Mouse (Mus musculus) spleen, postnatal 14 days (tissue): ENCODE measurements at regions not wholly inside any gene's neighbourhood (a gene's known extent, or its start where the extent isn't known, plus 50 kb on each side); places are given as distances from the start of the nearest gene placed in this dataset.

Experiments used
- DNase-seq, 2 experiments: peaks; one replicate each; pipeline ENCODE4 v3.0.0; 2021 to 2022; ENCODE audit warnings: low spot score in 2 of 2

DNA sequence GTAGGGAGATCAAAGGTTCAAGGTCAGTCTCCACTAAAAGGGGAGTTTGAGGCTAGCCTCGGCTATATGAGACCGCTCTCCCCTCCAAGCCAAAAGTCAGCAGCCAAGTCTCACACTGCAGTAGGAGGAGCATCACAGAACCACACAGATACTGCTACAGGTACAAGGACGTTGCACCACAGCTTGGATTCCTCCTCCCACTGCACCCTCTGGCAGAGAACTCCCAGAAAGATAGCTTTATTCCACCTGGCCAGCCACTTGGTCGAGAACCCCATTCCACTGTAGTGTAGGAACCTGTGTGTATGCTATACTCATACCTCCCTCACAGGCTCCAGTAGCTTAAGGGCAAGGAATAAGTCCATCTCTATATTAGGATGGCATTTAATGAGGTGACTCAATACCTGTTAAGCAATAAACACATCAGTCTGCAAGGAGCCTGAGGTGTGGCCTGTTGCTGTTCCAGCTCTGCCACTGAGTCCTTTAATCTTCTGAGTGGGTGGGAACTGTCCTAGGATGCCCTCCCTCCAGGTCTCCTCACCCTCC lies 254.0 kb downstream of the Sox4 start:
- DNase-seq, result no peak

DNA sequence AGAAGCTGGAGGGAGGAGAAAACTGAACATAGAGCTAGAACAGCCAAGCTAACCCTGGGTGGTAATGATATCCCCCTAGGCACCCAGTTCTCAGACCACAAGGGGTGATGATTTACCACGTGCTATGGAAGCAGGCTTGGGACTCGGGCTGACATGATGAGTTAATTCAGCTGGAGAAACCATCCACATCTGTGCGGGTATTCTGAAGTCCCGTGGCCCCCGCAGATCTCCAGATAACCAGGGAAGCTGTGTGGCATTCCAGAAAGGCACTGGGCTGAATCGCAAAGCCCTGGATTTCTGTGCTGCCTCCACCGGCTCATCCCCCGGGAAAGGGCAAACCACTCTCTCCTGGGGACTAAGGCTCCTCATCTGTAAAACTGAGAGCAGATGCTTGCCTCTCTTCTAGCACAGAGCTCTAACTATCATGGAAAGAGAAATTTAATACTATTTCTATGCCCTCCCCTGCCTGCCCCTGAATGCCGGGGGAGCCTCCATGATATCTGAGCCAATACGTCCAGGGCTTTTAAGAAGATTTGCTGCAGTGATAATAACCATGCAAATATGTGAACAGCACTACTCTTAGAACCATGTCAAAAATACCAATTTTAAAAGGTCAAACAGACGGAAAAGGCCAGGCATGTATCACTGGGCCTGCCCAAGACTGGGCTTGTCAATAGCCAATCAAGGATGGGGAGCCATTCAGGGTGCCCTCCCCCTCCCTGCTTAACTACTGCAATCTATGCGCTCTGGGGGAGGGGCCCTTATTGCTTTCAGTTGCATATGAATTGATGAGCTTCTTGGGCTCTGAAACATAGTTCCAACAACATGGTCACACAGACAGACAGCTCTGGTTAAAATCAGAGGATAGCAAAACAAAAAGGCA lies 255.5 kb downstream of the Sox4 start:
- no peak for DNase-seq

DNA sequence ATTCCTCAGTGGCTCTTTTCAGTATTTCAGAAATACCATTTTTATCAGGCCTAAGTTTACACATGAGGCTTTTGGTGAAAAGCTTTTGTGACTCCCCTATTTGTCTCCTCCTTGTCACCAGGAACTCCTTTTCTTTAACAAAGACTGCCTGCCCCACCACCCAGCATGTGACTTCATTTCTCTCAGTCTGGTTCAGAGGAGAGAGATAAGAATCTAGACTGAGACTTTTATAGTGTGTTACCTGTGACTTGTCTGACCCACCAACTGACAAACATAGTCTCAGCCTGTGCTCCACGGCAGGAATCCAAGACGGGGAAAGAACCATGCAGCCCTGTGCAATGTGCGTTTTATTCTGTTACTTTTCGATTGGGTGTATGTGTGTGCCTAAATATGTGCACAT lies 260.4 kb downstream of the Sox4 start:
- DNase-seq, result no peak

DNA sequence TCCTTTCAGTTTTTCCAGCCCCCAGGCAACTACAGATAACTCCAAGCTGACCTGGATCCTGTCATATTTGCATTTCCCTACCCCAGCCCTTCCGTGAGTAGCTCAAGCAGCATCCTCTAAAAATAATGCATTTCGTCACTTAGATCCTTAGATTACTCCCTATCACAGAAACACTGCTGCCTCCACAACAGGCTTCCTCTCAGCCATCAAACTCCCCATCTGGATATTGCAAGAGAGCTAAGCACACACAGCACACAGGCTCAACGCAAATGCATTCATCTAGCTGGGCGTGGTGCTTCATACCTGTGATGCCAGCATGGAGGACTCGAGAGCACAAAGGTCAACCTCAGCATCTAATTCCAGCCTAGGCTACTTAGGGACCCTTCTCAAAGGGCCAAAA lies 260.9 kb downstream of the Sox4 start:
- DNase-seq, result no peak

DNA sequence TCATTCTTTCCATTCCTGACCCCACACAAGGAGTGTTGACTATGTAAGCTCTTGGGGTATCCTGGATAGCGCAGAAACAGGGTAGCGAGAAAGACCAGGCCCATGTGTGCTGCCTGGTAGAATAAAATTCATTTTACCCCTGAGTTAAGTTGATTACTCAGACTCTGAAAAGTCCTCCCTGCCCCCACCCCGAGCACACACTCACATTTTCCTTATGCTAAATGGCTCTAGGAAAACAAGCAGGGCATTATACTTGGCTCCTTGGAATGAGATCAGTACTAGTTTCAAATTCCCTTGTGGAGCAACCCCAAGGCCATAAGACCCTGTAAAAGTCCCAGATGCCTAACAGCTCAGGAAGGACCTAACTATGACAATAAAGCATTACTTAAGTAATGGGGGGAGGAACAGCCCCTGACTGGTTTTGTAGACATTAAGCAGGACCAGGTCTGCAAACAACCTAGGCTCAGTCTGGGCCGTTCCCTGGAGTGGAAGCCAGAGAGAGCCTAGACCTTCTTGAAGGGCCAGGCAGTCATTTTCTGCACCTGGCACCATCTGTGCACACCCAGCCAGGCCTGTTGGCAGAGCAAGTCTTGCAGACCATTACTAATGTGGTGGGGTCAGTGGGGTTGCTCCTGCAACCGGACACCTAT lies 262.9 kb downstream of the Sox4 start:
- DNase-seq, result no peak

DNA sequence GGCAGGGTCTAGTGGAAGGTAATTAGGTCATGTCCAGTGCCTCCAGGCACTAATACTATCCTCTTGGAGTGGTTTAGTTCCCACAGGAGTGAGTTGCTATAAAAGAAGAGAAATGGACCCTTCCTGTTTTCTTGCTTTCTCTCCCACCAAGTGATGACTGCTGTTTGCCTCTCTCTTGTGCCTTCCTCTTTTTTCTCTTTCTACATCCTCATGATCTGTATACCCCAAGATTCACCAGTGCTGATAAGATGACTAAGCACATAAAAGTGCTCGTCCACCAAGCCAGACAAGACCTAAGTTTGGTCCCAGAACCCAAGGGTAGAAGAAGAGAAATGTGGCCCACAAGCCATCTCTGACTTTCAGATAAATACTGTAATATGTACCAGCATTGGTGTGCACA lies 265.7 kb downstream of the Sox4 start:
- no peak for DNase-seq

DNA sequence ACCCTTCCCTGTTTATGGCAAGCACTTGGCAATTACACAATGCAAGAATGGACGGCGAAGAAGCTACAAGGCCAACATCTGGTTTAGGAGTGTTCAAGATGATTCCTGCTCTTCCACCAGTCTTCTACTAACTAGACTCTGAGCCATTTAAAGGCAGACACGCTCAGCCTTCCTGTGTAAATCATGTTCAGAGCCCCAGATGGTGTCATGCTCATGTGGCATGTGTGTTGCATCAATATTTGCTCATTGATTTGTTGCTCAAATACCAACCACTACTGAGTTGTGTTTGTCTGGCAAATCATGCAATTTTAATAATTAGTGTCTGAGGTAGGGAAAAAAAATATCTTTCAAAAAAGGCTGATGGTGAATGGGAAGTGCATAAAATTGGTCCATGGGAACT lies 269.2 kb downstream of the Sox4 start:
- no peak for DNase-seq

DNA sequence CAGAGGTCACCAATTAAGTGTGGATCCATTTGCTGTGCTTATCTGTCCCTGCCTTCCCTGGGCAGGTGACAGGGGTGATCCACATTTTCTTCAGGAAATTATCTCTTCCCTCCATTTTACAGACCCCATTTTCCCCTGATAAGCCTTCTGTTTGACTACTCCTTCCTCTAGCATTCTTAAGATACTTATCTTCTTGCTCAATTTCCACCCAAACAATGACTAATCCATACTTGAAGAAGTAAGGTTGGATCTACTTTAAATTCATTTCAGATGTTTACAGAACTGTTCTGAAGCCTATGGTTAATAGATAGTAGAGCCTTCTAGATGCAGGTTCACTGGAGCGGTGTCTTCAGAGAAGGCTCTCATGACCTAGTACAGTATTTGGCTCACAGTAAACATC lies 273.2 kb downstream of the Sox4 start:
- DNase-seq, result no peak

DNA sequence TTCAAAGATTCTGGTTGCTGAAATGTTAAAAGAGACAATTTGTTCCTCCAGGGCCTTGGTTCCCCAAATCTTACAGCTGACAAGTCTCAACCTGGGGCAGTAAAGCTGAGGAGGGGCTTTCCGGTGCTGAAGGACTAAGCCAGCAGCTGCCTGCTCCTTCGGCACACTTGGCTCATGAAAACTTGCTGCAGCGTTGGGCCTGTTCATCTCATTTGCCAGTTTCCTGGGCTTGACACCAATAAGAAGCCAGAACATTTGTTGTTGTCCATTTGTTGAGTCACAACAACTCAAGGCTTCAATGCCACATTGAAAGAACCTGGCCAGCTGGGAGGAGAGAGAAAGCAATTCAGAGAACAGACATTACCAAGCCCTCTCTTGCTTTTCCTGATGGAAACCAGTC lies 279.9 kb downstream of the Sox4 start:
- no peak for DNase-seq

DNA sequence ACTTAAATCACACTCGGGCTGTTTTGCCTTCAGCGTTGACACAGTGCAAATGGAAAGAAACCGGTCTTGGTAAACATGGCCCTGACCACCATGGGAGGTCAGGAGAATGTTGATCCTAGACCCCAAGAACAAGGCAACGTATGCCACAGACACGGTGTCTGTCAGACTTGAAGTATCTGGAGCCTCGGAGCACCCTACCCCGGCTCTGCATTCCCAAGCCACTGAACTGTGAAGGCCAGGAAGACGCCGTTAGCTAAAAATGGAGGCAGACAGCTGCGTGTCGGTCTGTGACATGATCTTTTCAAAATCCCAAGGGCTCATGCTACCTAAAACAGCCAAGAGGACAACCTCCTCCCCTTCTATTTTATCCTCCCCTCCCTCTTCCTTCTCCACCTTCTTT lies 282.0 kb downstream of the Sox4 start:
- DNase-seq, result no peak

DNA sequence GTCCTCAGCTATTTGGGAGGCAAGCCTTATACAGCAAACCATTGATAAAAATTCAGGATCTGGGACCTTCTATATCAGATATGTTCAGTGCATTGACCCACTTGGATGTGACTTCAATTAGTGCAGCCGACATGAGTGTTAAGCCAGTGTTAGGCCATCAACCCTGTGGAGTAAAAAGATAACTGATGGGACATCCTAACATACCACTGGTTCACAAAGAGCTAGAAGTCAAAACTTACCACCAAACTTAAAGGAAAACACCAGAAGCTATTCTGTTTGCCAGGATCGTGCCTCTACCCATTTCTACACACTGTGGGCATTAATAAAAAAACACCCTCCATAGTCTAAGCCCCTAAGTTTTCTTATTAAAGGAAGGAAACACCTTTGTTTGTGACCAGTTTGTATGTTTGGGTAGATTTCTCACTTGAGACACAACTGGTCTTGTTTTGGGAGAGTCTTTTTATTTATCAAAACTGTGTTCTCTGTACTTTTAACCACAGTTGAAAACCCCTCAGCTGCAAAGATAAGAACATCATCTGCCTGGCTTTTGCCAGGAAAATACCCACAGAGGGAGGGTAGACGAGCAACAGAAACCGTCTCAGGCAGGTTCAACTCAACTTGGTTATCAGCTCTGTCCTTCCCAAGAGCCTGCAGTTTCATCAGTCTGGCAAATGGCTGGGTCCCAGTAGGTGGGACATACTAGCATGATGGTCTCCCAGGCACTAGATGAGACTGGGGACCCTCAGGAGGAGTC lies 283.5 kb downstream of the Sox4 start:
- no peak for DNase-seq

DNA sequence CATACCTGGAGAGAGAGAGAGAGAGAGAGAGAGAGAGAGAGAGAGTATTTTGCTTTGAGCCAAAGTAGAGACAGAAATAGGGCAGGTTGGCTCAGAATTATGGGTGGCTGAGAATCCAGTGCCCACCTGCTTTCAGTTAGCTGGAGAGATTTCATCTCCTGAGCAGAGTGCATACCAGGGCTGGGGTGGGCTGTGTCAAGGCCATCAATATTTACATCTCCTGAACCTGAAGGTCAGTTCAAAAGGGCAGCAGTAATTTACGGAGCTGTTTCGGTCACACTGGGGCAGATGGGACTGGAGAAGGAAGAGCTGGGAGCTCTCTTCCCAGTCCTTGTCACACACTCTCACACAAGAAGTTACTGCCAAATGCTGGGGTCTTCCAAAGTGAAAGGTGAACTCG lies 286.7 kb downstream of the Sox4 start:
- DNase-seq, result no peak

DNA sequence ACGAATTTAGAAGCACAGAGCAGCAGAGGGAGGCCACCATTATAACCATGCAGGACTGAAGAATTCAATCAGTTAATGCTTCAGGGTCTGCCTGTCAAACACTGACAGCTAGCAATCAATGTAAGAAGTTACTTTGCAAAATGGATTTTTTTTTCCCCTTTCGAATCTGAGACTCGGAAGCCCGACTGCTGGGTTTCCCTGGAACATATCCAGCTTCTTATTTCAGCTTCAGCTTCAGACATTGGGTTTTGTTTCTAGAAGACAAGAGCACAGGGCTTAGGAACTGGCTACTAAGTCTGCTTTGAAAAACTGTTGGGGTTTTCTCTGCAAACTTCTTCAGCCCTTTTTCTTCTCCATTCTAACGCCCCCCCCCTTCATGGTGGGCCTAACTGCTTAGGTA lies 288.4 kb downstream of the Sox4 start:
- DNase-seq, result no peak

DNA sequence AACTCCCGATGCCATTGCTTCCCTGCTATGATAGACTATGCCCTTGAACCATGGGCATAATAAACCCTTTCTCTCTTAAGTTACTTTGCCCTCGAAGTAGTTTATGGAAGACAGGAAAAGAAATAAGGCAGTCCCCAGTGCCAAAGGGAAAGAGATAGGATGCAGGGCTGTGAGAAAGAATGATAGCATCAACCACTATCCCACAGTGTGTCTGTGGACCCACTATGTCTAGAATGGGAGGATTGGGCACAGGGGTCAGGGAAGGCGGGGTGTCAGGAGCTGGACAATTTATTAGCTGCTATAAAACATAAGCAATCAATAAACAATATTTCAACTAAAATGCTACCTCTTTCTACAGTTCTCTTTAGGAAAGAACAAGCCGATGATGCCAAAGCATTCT lies 288.8 kb downstream of the Sox4 start:
- DNase-seq, result no peak

DNA sequence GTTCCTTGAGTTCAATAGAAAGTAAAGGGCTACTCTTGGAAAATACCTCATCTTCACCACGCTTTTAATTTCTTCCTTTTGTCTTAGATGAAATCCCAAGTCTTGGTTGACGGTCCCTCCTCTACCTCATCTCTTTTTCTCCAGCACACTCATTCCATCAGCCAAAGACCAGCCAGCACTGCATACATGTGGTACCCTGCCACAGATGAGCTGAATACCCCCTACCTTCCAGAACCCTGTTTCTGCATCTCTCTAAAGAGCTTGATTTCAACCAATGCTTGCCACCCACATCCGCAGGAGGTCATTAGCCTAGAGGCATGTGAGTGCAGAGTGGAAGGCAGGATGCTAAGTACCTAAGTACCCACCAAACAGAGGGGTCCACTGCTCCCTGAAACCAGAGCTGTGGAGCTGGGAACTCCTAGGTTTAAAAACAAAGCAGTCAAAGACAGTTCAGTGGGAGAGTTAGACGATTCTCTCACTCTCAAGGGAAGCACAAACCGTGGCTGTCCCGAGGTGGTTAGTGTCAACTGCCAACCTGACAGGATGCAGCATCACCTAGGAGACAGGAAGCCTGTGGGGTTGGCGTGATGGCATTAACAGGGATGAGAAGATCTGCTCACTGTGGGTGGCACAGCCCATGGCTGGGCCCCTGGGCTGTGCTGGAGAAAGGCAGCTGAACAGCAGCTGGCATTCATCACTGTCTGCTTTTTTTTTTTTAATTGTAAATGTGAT lies 289.4 kb downstream of the Sox4 start:
- DNase-seq, result no peak

DNA sequence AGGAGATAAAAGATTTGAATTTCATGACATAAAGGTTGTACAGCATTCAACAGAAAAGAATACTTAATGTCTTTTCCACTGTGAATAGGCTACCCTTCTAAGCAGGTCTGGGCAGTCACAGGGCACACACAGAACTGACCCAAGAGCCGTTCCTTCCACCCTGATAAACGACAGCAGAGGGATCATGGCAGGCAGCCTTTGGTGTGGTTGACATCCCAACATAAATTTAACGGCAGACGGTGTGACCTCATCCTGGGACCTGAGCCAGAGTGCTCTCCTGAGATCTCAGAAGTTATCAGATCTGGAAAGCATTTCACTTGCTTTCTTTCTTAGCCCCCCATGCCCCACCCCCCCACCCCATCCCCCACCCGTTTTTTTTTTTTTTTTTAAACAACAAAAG lies 290.1 kb downstream of the Sox4 start:
- DNase-seq, result no peak

DNA sequence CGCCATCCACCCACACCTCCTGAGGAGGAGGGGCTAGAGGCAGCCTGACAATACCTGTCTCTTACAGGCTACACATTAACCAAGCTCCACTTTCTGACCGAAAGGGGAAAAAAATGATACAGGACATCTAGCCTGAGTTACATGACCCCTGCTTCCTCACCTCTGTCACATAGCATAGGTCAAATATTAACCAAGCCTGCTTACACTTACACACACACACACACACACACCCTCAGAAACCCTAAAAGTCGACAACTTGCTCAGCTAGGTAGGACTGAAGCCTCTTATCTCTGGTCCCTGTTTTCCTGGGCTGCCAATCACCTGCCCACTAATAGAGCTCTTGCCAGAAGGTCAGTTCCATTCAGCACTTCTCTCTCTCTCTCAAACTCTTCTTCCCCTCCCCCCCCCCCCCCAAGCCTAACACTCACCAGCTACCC lies 291.2 kb downstream of the Sox4 start:
- DNase-seq, result no peak

DNA sequence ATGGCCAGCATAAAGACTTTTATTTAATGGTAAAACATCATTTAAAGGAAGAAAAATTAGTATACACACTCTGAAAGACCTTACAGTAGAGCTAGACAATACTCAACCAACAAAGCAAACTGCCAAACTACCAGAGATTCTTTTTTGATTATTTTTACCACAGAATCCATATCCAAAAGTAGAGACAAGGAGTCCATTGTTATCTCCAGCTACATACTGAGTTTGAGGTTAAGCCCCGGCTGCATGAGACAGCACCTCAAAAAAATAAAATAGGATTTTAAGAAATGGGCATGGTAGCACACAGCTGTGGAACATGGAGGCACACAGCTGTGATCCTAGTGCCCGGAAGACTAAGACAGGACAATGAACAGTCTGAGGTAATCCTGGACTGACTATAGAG lies 293.4 kb downstream of the Sox4 start:
- no peak for DNase-seq

DNA sequence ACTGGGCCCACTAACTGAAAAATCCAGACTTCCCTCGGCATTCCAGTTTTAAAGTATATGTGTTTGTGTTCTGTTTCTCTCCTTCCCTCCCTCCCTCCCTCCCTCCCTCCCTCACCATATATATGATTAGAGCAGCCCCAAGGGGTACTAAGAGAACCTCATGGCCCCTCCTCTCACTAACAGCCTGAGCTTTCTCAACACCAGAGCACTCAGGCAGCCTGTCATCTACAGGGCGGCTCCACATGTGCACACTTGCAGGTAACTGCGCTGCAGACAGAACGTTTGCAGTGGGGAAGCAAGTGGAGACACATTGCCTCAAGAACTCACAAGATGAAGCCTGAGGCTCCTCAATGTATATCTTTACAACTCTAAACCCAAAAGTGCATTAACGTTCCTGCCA lies 294.9 kb downstream of the Sox4 start:
- no peak for DNase-seq

DNA sequence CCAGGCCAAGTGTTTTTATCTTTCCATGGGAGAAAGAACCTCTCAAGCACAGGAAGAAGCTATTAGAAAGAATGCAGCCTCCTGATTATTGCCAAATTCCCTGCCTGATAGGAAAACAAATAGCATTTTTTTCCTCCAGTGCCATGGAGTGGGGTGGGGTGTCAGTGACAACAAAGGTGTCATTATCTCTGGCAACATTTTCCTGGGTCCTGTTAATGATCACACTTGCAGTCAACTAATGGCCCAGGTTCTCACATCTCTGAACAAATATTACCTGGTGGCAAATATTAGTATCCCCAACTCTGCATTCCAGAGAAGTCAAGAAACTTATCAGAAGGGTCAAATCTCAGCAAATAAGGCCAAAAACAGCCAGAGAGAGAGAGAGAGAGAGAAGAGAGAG lies 298.6 kb downstream of the Sox4 start:
- no peak for DNase-seq

DNA sequence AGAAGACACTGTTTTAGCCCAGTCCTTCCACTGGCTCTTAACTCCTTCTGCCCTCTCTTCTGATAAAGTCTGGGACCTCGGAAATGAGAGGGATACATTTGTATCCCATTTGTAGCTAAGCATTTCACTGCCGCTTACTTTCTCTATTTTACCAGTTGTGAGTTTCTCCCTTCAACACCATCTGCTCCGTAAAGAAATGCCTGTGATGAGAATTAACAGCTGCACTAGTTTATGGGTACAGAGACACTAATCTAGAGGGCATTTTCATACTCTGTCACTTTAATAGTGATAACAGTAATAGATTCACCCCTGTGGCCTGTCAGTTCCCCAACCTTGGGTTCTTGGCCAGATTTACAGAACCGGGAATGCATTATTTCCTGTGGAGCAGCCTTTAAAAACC lies 300.2 kb downstream of the Sox4 start:
- DNase-seq, result no peak

DNA sequence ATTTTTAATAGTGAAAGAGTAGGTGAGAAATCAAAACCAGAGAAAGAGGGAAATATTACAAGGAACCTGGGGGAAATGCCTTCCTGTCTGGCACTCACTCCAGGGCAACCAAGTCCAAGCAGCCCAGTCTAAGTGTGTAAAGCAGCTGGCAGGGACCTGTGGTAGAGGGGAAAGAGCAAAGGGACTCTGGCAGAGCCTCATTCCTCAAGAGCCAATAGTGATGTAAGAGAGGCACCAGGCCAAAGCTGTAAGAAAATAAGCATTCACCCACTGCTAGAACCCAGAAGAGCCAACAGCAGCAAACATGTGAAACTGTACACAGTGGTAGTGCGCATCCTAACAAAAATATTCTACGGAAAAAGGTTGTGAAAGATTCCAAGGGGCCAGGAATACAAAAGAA lies 301.7 kb downstream of the Sox4 start:
- no peak for DNase-seq
